Mouse (Mus musculus) liver, embryonic 13.5 days (tissue): ENCODE data around the gene Rad51b. TPM values are rescaled to one million over a fixed set of nuclear protein-coding genes. Genes with fewer than 3 reads are reported as not detected.

Source experiments
- ATAC-seq: fragments of 200-750 bp; cut with Nextera tagmentation; 2 replicates; pipeline ENCODE4 v1.8.0; 2017; ENCODE audit warnings: low read depth, mild to moderate bottlenecking, moderate number of reproducible peaks, moderate library complexity
- DNase-seq: peaks from one replicate; pipeline ENCODE4 v3.0.0; 2022
- H3K27ac ChIP-seq: fragments of 300-500 bp; sonication (generic); 2 replicates; pipeline ENCODE4 v1.5.1; 2015; ENCODE audit warnings: moderate library complexity, mild to moderate bottlenecking, inconsistent platforms
- H3K27me3 ChIP-seq: fragments of 300-500 bp; sonication (generic); 2 replicates; pipeline ENCODE4 v1.6.1; 2015; ENCODE audit warnings: mild to moderate bottlenecking, inconsistent platforms
- H3K36me3 ChIP-seq: fragments of 300-500 bp; sonication (generic); 2 replicates; pipeline ENCODE4 v1.6.1; 2015; ENCODE audit warnings: mild to moderate bottlenecking, inconsistent platforms
- H3K4me1 ChIP-seq: fragments of 300-500 bp; sonication (generic); replicated peaks from 2 replicates; pipeline ENCODE4 v1.6.1; 2015; ENCODE audit warnings: inconsistent platforms
- H3K4me2 ChIP-seq: fragments of 300-500 bp; sonication (generic); 2 replicates; pipeline ENCODE4 v1.6.1; 2015; ENCODE audit warnings: inconsistent platforms, mild to moderate bottlenecking, moderate library complexity
- H3K4me3 ChIP-seq: fragments of 300-500 bp; sonication (generic); replicated peaks from 2 replicates; pipeline ENCODE4 v1.5.1; 2015; ENCODE audit warnings: mild to moderate bottlenecking, inconsistent platforms
- H3K9ac ChIP-seq: fragments of 300-500 bp; sonication (generic); 2 replicates; pipeline ENCODE4 v1.6.1; 2015; ENCODE audit warnings: mild to moderate bottlenecking, inconsistent platforms
- H3K9me3 ChIP-seq: fragments of 300-500 bp; sonication (generic); replicated peaks from 2 replicates; pipeline ENCODE4 v1.6.1; 2016; ENCODE audit warnings: inconsistent platforms
- WGBS: fragments of 180-500 bp; shearing (Covaris S2); methylation state at CpG from one replicate; pipeline ENCODE4 v1.1.7; 2015; ENCODE audit not compliant: insufficient replicate concordance; 5-methylcytosine and 5-hydroxymethylcytosine counted together
- polyA plus RNA-seq: library from polyadenylated mRNA; unstranded; fragments of >200 nt; fragmentation: Nextera tagmentation; extraction: Ambion mirVana; gene quantifications from 2 replicates; pipeline ENCODE4 v1.2.1, GENCODE M21; 2015

The Rad51b gene
- polyA plus RNA-seq, 1 experiment from 2014 or later = 5.5 TPM

- Histone ChIP-seq H3K4me2 (no peak overlapping the region), H3K27ac (no peak overlapping the region), H3K27me3 (no peaks in the 10 kb centered on the region), H3K36me3 (no peaks in the 10 kb centered on the region), H3K9ac (no peak overlapping the region), H3K9me3 (no peaks in the 10 kb centered on the region), H3K4me1 (peaks cover 22% of the 10 kb centered on the region), H3K4me3 (no peak overlapping the region)
- ATAC-seq = no peak
- no peak for DNase-seq
- WGBS = 52% methylated on average over 5 of the region's 5 CpGs
Measured at GRCm38 (mm10) chr12:79499809-79500208, 202.7 kb downstream of the Rad51b start.

- H3K4me2 ChIP-seq = no peak overlapping the region
- H3K27me3 ChIP-seq = no peaks in the 10 kb centered on the region
- WGBS = 16% methylated on average over 3 of the region's 3 CpGs
- peak overlapping the region; percentile 55 for H3K27ac ChIP-seq
- DNase-seq (peak; percentile 18), ATAC-seq (peak; percentile 65)
- H3K4me3 ChIP-seq = no peak overlapping the region
- no peaks in the 10 kb centered on the region for H3K9me3 ChIP-seq
- peak overlapping the region; percentile 9; the same call in 1 of the 2 replicates for H3K9ac ChIP-seq
- H3K4me1 ChIP-seq = peaks cover 30% of the 10 kb centered on the region
- H3K36me3 ChIP-seq = no peaks in the 10 kb centered on the region
Measured at GRCm38 (mm10) chr12:79501877-79502276, 204.8 kb downstream of the Rad51b start.

- H3K4me3 ChIP-seq = no peak overlapping the region
- H3K4me1 ChIP-seq = peaks cover 36% of the 10 kb centered on the region
- no peaks in the 10 kb centered on the region for H3K27me3 ChIP-seq
- no peaks in the 10 kb centered on the region for H3K36me3 ChIP-seq
- no peak overlapping the region for H3K9ac ChIP-seq
- H3K27ac ChIP-seq = peak overlapping the region; percentile 16; the same call in 1 of the 2 replicates
- H3K4me2 ChIP-seq = no peak overlapping the region
- no peak for ATAC-seq
- DNase-seq = no peak
- no peaks in the 10 kb centered on the region for H3K9me3 ChIP-seq
- WGBS = 80% methylated on average over 11 of the region's 11 CpGs
Measured at GRCm38 (mm10) chr12:79502862-79503581, 205.9 kb downstream of the Rad51b start.

GRCm38 (mm10) chr12:79503582-79504515, 206.8 kb downstream of the Rad51b start:
- ATAC-seq = peak; percentile 40; the same call in 1 of the 2 replicates
- H3K4me2 ChIP-seq = no peak overlapping the region
- H3K9me3 ChIP-seq = no peaks in the 10 kb centered on the region
- H3K36me3 ChIP-seq = no peaks in the 10 kb centered on the region
- no peak overlapping the region for H3K4me3 ChIP-seq
- peak overlapping the region; percentile 61 for H3K27ac ChIP-seq
- no peak for DNase-seq
- H3K9ac ChIP-seq = no peak overlapping the region
- WGBS = 80% methylated on average over 3 of the region's 3 CpGs
- no peaks in the 10 kb centered on the region for H3K27me3 ChIP-seq
- H3K4me1 ChIP-seq = peaks cover 36% of the 10 kb centered on the region

GRCm38 (mm10) chr12:79504641-79505040, 207.6 kb downstream of the Rad51b start:
- H3K9me3 ChIP-seq = no peaks in the 10 kb centered on the region
- no peak overlapping the region for H3K4me3 ChIP-seq
- H3K27ac ChIP-seq = peak overlapping the region; percentile 61; the same call in 1 of the 2 replicates
- H3K9ac ChIP-seq = no peak overlapping the region
- H3K4me1 ChIP-seq = peaks cover 36% of the 10 kb centered on the region
- no peak overlapping the region for H3K4me2 ChIP-seq
- DNase-seq (no peak), ATAC-seq (no peak)
- no peaks in the 10 kb centered on the region for H3K27me3 ChIP-seq
- no peaks in the 10 kb centered on the region for H3K36me3 ChIP-seq
- 85% methylated on average over 1 of the region's 1 CpGs for WGBS

GRCm38 (mm10) chr12:79506421-79506820, 209.3 kb downstream of the Rad51b start:
- ATAC-seq = 0 out of 2 replicates have a peak, but pooled peaks have one; percentile 23
- WGBS = 54% methylated on average over 4 of the region's 4 CpGs
- no peak overlapping the region for H3K27ac ChIP-seq

GRCm38 (mm10) chr12:79507141-79507681, 210.1 kb downstream of the Rad51b start:
- Histone ChIP-seq H3K9ac (no peak overlapping the region), H3K27me3 (no peaks in the 10 kb centered on the region), H3K4me2 (no peak overlapping the region), H3K9me3 (no peaks in the 10 kb centered on the region), H3K4me3 (no peak overlapping the region), H3K27ac (no peak overlapping the region), H3K4me1 (peaks cover 25% of the 10 kb centered on the region), H3K36me3 (no peaks in the 10 kb centered on the region)
- ATAC-seq (no peak), DNase-seq (no peak)
- WGBS = 61% methylated on average over 8 of the region's 8 CpGs

More at GRCm38 (mm10) chr12:79506421-79506820, 209.3 kb downstream of the Rad51b start:
- DNase-seq = no peak
- H3K36me3 ChIP-seq = no peaks in the 10 kb centered on the region
- no peak overlapping the region for H3K9ac ChIP-seq
- H3K4me3 ChIP-seq = no peak overlapping the region
- H3K9me3 ChIP-seq = no peaks in the 10 kb centered on the region
- no peaks in the 10 kb centered on the region for H3K27me3 ChIP-seq
- H3K4me2 ChIP-seq = no peak overlapping the region
- peaks cover 32% of the 10 kb centered on the region for H3K4me1 ChIP-seq

GRCm38 (mm10) chr12:79511454-79512204, 214.5 kb downstream of the Rad51b start:
- ATAC-seq (no peak), DNase-seq (no peak)
- Histone ChIP-seq H3K4me3 (no peak overlapping the region), H3K9me3 (no peaks in the 10 kb centered on the region), H3K4me2 (no peak overlapping the region), H3K27me3 (no peaks in the 10 kb centered on the region), H3K9ac (no peak overlapping the region), H3K27ac (peak overlapping the region; percentile 39; the same call in 1 of the 2 replicates), H3K36me3 (no peaks in the 10 kb centered on the region), H3K4me1 (peaks cover 8% of the 10 kb centered on the region; the same call in 1 of the 2 replicates)
- 59% methylated on average over 11 of the region's 11 CpGs for WGBS

GRCm38 (mm10) chr12:79512205-79512886, 215.3 kb downstream of the Rad51b start:
- ATAC-seq (no peak), DNase-seq (no peak)
- 78% methylated on average over 10 of the region's 10 CpGs for WGBS
- no peaks in the 10 kb centered on the region for H3K36me3 ChIP-seq
- H3K9ac ChIP-seq = no peak overlapping the region
- no peaks in the 10 kb centered on the region for H3K27me3 ChIP-seq
- H3K4me3 ChIP-seq = no peak overlapping the region
- no peaks in the 10 kb centered on the region for H3K9me3 ChIP-seq
- no peak overlapping the region for H3K4me2 ChIP-seq
- H3K27ac ChIP-seq = no peak overlapping the region
- 0 out of 2 replicates have a peak, but pooled peaks cover 1% of the 10 kb centered on the region for H3K4me1 ChIP-seq

GRCm38 (mm10) chr12:79512982-79513681, 216.1 kb downstream of the Rad51b start:
- H3K4me2 ChIP-seq = no peak overlapping the region
- ATAC-seq = no peak
- H3K4me1 ChIP-seq = no peaks in the 10 kb centered on the region
- no peak overlapping the region for H3K27ac ChIP-seq
- DNase-seq = no peak
- 54% methylated on average over 5 of the region's 5 CpGs for WGBS
- no peaks in the 10 kb centered on the region for H3K36me3 ChIP-seq
- no peak overlapping the region for H3K4me3 ChIP-seq
- no peak overlapping the region for H3K9ac ChIP-seq
- H3K9me3 ChIP-seq = no peaks in the 10 kb centered on the region
- H3K27me3 ChIP-seq = no peaks in the 10 kb centered on the region
